Mouse (Mus musculus): Measurements from ENCODE around the gene Adgrv1. TPM values are rescaled to one million over a fixed set of nuclear protein-coding genes. Genes with fewer than 3 reads are reported as not detected.

Adgrv1 gene
- polyA plus RNA-seq, 1 experiment from 2014 or later: 2.5 TPM

GRCm38 (mm10) chr13:81424002-81424401 is 209.0 kb downstream of the Adgrv1 start:
- no peak for ATAC-seq (ENCODE audit: insufficient read depth)
- 72% methylated on average over 4 of the region's 4 CpGs for WGBS
- Histone ChIP-seq H3K9me3 (ENCODE audit: low read depth, low read length) (no peaks in the 10 kb centered on the region), H3K4me3 (ENCODE audit: low read depth, low read length) (no peak overlapping the region), H3K4me2 (no peak overlapping the region), H3K27ac (ENCODE audit: low read depth) (no peak overlapping the region), H3K36me3 (ENCODE audit: insufficient read depth) (no peaks in the 10 kb centered on the region), H3K9ac (no peak overlapping the region), H3K27me3 (ENCODE audit: insufficient read depth, low read length) (no peaks in the 10 kb centered on the region), H3K4me1 (ENCODE audit: insufficient read depth) (no peaks in the 10 kb centered on the region)
- no peak for DNase-seq
- TF ChIP-seq CTCF (IDR thresholded peaks at IDR 0.05; ENCODE audit: low read depth): no peak

- Histone ChIP-seq H3K4me3 (ENCODE audit: low read depth, low read length) (no peak overlapping the region), H3K9ac (no peak overlapping the region), H3K27ac (ENCODE audit: low read depth) (no peak overlapping the region), H3K27me3 (ENCODE audit: insufficient read depth, low read length) (no peaks in the 10 kb centered on the region), H3K4me1 (ENCODE audit: insufficient read depth) (no peaks in the 10 kb centered on the region), H3K9me3 (ENCODE audit: low read depth, low read length) (no peaks in the 10 kb centered on the region), H3K4me2 (no peak overlapping the region), H3K36me3 (ENCODE audit: insufficient read depth) (no peaks in the 10 kb centered on the region)
- WGBS: 74% methylated on average over 1 of the region's 1 CpGs
- no peak for TF ChIP-seq CTCF (IDR thresholded peaks at IDR 0.05; ENCODE audit: low read depth)
- no peak for ATAC-seq (ENCODE audit: insufficient read depth)
- DNase-seq: no peak
Measured at GRCm38 (mm10) chr13:81407881-81408460, 225.0 kb downstream of the Adgrv1 start.

DNA sequence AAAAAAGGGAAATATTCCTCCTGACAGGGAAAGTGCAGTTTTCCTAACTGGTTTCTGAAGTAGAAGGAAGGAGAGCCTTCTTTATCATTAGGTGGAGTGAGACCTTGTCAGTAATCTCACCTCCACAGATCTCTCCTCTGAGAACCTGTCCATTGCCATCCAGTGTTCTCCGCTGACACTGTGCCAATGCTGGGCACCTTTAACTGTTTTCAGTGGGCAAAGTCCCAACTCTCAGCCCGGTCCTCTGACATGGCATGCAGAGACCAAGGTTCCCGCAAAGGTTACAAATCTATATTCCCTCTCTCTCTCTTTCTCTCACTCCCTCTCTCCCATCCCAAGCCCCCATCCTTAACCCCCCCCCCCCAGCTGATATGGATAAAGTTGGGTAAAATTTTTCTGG is 230.1 kb downstream of the Adgrv1 start:
- no peak for TF ChIP-seq CTCF (IDR thresholded peaks at IDR 0.05; ENCODE audit: low read depth)
- H3K4me3 ChIP-seq (ENCODE audit: low read depth, low read length): no peak overlapping the region
- no peak overlapping the region for H3K4me2 ChIP-seq
- H3K27ac ChIP-seq (ENCODE audit: low read depth): no peak overlapping the region
- no peaks in the 10 kb centered on the region for H3K9me3 ChIP-seq (ENCODE audit: low read depth, low read length)
- ATAC-seq (ENCODE audit: insufficient read depth) (no peak), DNase-seq (no peak)
- H3K36me3 ChIP-seq (ENCODE audit: insufficient read depth): no peaks in the 10 kb centered on the region
- no peak overlapping the region for H3K9ac ChIP-seq
- WGBS: 91% methylated on average over 3 of the region's 3 CpGs
- H3K27me3 ChIP-seq (ENCODE audit: insufficient read depth, low read length): no peaks in the 10 kb centered on the region
- H3K4me1 ChIP-seq (ENCODE audit: insufficient read depth): no peaks in the 10 kb centered on the region

- no peak overlapping the region for H3K27ac ChIP-seq (ENCODE audit: low read depth)
- DNase-seq (no peak), ATAC-seq (ENCODE audit: insufficient read depth) (no peak)
- no peaks in the 10 kb centered on the region for H3K4me1 ChIP-seq (ENCODE audit: insufficient read depth)
- no peaks in the 10 kb centered on the region for H3K9me3 ChIP-seq (ENCODE audit: low read depth, low read length)
- H3K4me3 ChIP-seq (ENCODE audit: low read depth, low read length): no peak overlapping the region
- no peak for TF ChIP-seq CTCF (IDR thresholded peaks at IDR 0.05; ENCODE audit: low read depth)
- WGBS: 64% methylated on average over 2 of the region's 2 CpGs
- no peaks in the 10 kb centered on the region for H3K27me3 ChIP-seq (ENCODE audit: insufficient read depth, low read length)
- no peak overlapping the region for H3K9ac ChIP-seq
- H3K36me3 ChIP-seq (ENCODE audit: insufficient read depth): no peaks in the 10 kb centered on the region
- no peak overlapping the region for H3K4me2 ChIP-seq
Measured at GRCm38 (mm10) chr13:81402191-81402590, 230.8 kb downstream of the Adgrv1 start.

- H3K36me3 ChIP-seq (ENCODE audit: insufficient read depth): no peaks in the 10 kb centered on the region
- no peak overlapping the region for H3K4me2 ChIP-seq
- DNase-seq (no peak), ATAC-seq (ENCODE audit: insufficient read depth) (no peak)
- WGBS: 84% methylated on average over 1 of the region's 1 CpGs
- H3K4me1 ChIP-seq (ENCODE audit: insufficient read depth): no peaks in the 10 kb centered on the region
- no peak overlapping the region for H3K4me3 ChIP-seq (ENCODE audit: low read depth, low read length)
- H3K27me3 ChIP-seq (ENCODE audit: insufficient read depth, low read length): no peaks in the 10 kb centered on the region
- H3K9me3 ChIP-seq (ENCODE audit: low read depth, low read length): no peaks in the 10 kb centered on the region
- no peak overlapping the region for H3K27ac ChIP-seq (ENCODE audit: low read depth)
- no peak for TF ChIP-seq CTCF (IDR thresholded peaks at IDR 0.05; ENCODE audit: low read depth)
- no peak overlapping the region for H3K9ac ChIP-seq
Measured at GRCm38 (mm10) chr13:81401742-81402141, 231.2 kb downstream of the Adgrv1 start.

GRCm38 (mm10) chr13:81385597-81386362 is 247.2 kb downstream of the Adgrv1 start:
- DNase-seq (peak; percentile 62), ATAC-seq (ENCODE audit: insufficient read depth) (no peak)
- Histone ChIP-seq H3K36me3 (ENCODE audit: insufficient read depth) (no peaks in the 10 kb centered on the region), H3K4me1 (ENCODE audit: insufficient read depth) (no peaks in the 10 kb centered on the region), H3K4me2 (no peak overlapping the region), H3K27me3 (ENCODE audit: insufficient read depth, low read length) (no peaks in the 10 kb centered on the region), H3K9ac (no peak overlapping the region), H3K27ac (ENCODE audit: low read depth) (no peak overlapping the region), H3K9me3 (ENCODE audit: low read depth, low read length) (no peaks in the 10 kb centered on the region), H3K4me3 (ENCODE audit: low read depth, low read length) (no peak overlapping the region)
- WGBS: 61% methylated on average over 4 of the region's 4 CpGs
- no peak for TF ChIP-seq CTCF (IDR thresholded peaks at IDR 0.05; ENCODE audit: low read depth)

DNA sequence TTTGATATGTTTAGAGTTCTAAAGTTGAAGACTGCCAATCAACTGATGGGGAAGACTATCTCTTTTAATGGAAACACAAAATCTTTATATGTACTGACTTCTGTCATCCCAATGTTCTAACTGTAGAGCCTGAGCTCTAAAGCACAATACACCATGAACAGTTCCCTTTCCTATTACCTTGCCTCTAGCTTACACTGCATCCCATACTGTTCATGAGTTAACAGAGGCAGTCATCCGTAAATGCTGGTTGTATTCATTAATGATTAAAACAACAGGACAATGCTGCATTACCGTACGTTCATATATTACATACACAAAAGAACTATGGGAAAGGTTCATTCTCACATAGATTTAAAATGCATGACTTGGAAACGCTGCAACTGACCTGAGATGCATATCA is 251.1 kb downstream of the Adgrv1 start:
- H3K4me1 ChIP-seq (ENCODE audit: insufficient read depth): no peaks in the 10 kb centered on the region
- H3K27me3 ChIP-seq (ENCODE audit: insufficient read depth, low read length): no peaks in the 10 kb centered on the region
- no peak for TF ChIP-seq CTCF (IDR thresholded peaks at IDR 0.05; ENCODE audit: low read depth)
- no peaks in the 10 kb centered on the region for H3K9me3 ChIP-seq (ENCODE audit: low read depth, low read length)
- no peak overlapping the region for H3K4me3 ChIP-seq (ENCODE audit: low read depth, low read length)
- H3K36me3 ChIP-seq (ENCODE audit: insufficient read depth): no peaks in the 10 kb centered on the region
- DNase-seq (no peak), ATAC-seq (ENCODE audit: insufficient read depth) (no peak)
- no peak overlapping the region for H3K27ac ChIP-seq (ENCODE audit: low read depth)
- 86% methylated on average over 4 of the region's 4 CpGs for WGBS
- H3K4me2 ChIP-seq: no peak overlapping the region
- no peak overlapping the region for H3K9ac ChIP-seq

Measured in lung, embryonic 14.5 days (tissue).